Mouse (Mus musculus): ENCODE data around the gene Gmps. TPM values are rescaled to one million over a fixed set of nuclear protein-coding genes. Genes with fewer than 3 reads are reported as not detected.

The Gmps gene
- total RNA-seq (2021): 10 to 100 TPM; 24.0 to 25.5 TPM

DNA sequence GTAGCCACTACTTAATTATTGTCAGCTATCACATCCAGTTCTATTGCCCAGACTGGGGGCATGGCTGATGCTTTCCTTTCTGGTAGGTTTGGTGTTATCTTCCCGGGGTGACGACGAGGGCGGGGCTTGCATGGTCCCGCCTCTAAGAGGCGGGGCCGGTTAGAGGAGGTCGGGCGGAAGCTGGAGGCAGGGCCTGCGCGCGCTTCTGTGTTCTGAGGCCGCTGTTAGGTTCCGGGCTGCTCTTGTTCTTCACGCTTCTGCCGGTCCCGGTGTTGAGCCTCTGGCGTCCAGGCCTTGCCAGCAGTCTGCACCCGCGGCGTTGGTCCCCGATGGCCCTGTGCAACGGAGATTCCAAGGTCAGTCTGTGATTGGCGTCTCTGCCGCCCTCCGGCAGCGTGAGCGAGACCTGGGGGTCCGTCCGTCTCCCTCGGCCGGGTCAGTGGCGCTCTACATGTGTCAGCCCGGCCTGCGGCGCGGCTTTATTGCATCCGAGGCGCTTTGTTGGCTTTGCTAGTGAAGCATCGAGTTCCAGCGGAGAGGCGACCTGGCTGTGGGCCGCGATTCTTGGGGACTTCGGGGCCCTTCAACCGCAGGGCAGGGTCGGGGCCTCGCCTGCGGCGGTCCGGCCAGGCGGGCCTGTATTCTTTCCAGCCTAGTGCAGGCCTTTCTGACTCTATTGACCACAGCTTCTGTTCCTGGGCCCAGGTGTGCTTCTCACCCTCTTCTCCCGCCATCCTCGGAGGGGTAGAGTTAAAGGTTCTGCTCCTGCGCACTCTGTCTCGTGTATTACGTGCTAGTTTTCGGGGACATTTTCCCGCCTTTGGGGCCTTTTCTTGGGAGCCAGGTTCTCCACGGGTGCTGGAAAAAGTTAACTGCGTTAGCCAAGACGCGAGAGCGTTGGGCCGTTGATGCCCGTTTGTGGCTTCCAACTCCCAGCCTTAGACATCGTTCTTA is at the start of gene Gmps:
TSS of gene Gmps (plus strand) at position 152 of the 954 bp plus-strand sequence.
- intact Hi-C loops (cut with DNase I): no loop called here
- peak; percentile 89 for DNase-seq (ENCODE audit: low spot score)

DNA sequence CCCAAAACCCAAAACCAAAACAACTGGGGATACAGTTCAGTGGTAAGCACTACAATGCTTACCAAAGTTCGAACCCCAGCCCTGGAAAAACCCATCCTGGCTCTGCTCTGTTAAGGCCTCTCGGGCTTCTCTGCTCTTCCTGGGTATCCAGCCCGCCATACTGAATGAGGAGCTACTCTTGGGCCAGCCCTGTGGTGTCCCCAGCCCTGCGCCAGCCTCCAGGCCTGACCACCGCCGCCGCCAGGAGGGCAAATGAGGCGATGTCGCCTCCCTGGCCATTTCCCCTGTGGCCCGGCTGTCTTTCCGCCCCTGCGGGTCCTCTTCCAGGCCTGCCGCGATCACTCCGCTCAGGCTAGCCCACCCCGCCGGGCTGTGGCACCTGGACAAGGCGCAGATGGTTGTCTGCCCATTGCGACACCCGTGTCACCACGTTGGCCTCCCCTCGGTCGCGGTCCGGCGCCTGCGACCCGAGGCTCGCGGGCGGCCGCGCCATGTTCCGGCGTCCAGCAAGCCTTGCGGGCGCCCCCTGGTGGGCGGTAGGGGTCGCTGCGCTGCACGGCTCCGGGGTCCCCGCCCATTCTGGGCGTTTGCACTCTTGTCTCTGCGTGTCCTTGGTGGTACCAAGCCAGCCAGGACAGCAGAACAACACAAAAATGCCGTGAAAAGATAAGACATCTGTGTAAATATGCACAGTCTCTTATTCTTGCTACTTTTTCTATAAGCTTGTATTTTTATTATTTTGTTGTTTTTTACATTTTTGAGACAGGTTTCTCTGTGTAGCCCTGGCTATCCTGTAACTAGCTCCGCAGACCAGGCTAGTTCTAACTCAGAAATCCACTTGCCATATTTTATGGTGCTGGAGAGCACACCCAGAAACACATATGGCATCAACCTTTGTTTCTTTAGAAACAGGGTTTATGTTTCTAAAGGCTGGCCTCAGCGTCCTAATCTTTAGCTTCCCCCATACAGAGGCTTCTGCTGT is 46.7 kb upstream of the Gmps start, which contains the start of gene E130311K13Rik:
TSS of gene E130311K13Rik (minus strand) at position 595 of the 982 bp plus-strand sequence.
- intact Hi-C loops (cut with DNase I): loop anchor here (2.0 to 5.0 kb wide), 2 partner anchors 34 to 372 kb away; no protein-coding TSS in a partner anchor
- peak; percentile 76 for DNase-seq (ENCODE audit: low spot score)

DNA sequence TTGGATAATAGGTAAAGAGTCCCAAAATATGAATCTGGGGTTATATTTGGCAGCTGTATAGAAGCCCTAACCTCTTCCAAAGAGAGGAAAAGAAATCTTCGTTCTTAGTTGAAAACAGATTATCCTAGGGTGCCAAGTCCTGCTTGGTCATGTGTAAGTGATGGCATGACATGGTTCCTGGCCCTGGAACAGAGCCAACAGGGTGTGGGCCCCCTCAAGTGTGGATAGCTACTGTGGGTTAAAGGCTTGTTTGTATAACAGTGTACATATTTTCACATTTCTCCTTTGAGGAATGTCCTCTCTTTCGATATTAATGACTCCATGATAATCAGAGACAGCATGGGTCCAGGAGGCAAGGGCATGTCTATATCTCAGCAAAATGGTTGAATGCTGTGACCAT is 37.0 kb upstream of the Gmps start:
- intact Hi-C loops (cut with DNase I): no loop called here
- no peak for DNase-seq (ENCODE audit: low spot score)

DNA sequence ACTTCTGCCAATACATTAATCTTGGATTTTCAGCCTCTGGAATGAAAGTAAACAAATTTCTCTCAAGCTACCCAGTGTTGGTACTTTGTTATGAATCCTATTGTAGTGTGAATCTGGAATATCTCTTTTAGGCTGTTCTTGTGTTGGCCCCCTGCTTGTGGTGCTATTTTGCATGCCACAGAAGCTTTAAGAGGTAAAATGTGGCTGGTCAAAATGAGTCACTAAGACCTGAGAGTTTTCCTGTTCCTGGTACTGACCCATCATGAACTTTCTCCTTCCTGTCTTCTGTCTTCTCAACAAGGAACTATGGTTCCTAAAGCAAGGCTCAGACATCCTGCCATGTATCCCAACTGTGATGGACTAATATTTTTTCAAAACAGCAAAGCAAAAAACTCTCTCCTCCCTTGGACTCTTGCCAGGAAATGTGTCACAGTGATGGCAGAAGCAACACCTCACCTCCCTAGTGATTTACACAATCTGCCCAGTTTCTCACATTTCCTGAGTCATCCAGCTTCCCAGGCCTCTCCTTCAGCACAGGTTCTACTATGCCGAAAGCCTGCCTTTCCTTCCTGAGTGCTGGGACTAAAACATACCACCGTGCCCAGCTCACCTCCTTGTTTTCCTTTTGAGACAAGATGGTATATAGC is 34.6 kb upstream of the Gmps start:
- no peak for DNase-seq (ENCODE audit: low spot score)
- intact Hi-C loops (cut with DNase I): no loop called here

DNA sequence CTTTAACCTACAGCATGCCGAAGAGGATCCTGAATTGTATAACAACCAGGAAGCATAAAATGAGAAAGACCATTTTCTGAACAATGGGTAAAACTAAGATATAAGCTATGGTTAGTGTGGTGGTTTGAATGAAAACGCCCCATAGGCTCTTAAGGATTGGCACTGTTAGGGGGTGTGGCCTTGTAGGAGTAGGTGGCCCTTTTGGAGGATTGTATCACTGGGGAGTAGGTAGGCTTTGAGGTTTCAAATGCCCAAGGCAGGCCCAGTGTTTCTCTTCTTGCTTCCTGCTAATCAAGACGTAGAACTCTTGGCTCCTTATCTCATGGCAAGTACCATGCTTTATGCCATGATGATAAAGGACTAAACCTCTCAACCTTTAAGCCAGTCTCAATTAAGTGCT is 26.1 kb upstream of the Gmps start:
- intact Hi-C loops (cut with DNase I): no loop called here
- no peak for DNase-seq (ENCODE audit: low spot score)

DNA sequence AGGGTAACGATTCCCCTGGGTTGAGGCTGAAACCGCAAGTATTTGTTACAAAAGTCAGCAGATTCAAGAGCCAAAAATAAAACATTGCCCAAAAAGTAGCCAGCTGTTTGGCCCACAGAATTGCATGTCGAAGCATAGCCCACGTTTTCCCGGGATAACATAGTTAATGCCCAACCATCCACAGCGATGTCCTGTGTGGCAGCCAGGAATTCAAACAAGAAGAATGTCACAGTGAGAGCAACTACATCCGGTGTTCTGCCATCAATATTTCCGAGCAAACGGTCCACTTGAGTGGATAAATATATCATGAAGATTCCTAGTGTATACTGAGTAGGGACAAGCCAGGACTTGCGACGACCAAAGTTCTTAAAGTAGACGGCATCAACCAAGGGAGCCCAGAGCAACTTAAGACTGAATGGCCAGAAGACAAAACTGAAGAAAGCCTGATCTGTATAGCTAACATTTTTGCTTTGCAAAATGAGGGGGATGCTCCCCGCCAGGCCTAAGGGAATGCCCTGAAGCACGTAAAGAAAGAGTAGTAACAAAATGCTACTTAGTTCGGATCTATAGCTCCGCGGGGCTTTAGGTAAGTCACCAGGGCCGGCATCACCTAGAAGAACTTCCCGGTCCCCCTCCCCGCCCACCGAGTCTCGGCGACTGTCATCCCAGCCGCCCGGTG is 12.3 kb upstream of the Gmps start:
- no peak for DNase-seq (ENCODE audit: low spot score)
- intact Hi-C loops (cut with DNase I): loop anchor here (2.0 to 10.0 kb wide), 2 partner anchors 35 to 821 kb away; partner anchors contain the start of gene E130311K13Rik

DNA sequence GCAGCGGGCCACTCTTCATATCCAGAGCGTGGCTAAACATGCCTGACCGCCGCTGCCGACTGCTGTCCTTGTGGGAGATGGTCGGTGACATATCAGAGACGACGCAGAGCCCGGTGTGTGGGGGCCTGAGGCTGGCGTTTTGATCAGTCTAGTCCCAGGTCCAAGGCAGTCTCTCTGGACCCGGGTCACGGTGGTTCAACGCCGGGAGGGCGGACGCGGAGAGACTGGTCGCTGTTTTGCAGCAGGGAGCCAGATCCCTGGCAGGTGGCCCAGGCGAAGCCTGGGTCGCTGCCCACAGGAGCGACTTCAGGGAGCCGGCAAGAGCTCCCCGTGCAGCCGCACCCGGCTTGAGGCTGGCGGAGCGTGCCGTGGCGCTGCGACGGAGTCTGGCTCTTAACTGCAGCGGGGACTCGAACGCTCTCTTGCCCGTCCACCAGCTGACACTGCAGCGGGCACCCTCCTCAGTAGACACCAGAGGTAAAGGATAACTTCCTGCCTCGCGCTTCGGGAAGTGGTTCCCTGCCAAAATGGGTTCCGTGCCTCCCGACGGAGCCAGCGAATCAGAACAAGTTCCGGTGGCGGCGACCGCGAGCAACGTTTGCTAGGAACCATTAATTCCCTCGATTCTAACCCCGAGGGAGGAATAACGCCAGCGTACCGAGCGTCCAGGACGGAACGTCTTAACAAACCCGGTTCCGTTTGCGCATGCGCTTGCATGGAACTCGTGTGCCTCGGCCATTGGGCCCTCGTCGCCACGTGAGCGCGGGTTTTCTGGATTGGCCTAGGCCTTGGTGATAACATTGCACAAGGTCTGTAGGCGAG is 11.6 kb upstream of the Gmps start, which contains the start of gene Slc33a1:
TSS of gene Slc33a1 (minus strand) at position 669 of the 822 bp plus-strand sequence.
- DNase-seq (ENCODE audit: low spot score): peak; percentile 97
- intact Hi-C loops (cut with DNase I): loop anchor here (10.0 kb wide), 1 partner anchor 820 kb away; no protein-coding TSS in a partner anchor

DNA sequence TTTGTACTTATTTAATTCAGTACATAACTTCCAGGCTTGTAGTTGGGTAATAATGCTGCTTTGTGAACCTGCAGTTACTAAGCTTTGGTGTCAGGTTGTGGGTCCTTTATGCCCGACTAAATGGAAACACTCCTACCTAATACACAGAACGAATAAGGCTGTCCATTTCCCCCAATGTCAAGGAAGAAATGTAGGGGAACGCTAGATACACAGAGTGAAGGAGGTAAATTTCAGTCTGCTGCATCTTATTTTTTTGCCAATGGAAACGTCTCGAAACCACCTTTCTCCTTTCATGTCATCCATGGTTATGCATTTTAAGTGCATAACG is 11.0 kb upstream of the Gmps start:
- intact Hi-C loops (cut with DNase I): loop anchor here (10.0 kb wide), 1 partner anchor 820 kb away; no protein-coding TSS in a partner anchor
- no peak for DNase-seq (ENCODE audit: low spot score)

DNA sequence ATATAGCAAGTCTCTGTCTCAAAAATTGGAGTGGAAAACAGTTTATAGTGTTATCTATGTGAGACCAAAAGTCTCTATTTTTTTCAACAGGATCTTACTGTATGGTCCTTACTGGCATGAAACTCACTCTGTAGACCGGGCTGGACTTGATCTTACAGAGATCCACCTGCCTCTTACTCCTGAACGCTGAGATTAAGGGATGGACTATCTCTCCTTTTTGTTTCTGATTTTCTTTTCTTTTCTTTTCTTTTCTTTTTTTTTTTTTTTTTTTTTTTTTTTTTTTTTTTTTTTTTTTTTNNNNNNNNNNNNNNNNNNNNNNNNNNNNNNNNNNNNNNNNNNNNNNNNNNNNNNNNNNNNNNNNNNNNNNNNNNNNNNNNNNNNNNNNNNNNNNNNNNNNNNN is 10.0 kb upstream of the Gmps start:
- no peak for DNase-seq (ENCODE audit: low spot score)
- intact Hi-C loops (cut with DNase I): loop anchor here (10.0 kb wide), 1 partner anchor 819 kb away; no protein-coding TSS in a partner anchor

DNA sequence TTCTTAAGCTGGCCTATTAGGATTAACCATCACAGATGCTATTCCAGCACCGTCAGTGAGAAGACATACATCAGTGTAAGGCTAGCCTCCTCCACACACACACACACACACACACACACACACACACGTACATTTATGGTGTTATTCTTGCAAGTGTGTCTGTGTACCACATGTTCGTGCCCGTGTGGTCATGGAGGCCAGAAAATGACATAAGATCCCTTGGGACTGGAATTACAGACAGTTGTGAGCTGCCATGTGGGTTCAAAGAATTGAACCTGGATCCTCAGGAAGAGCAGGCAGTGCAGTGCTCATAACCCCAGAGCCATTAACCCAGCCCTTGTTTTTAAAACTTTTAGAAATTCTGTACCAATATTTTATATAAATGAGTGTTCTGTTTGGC is 2.0 kb downstream of the Gmps start:
- intact Hi-C loops (cut with DNase I): no loop called here
- no peak for DNase-seq (ENCODE audit: low spot score)

DNA sequence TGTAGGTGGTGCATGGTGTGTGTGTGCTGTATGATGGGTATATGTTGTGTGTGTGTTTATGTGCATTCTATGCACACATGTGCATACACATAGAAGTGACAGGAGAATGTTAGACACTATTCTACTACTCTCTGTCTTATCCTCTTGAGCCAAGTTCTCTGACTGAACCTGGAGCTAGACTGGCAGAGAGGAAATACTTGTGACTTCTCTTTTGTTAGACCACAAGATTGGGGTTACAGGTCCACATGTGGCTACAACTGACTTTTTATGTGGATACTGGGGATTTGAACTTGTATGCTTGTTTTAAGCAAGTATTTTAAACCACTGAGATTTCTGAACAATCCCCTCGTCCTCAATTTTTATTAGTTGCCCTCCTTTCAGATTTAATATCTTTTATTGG is 10.8 kb downstream of the Gmps start:
- DNase-seq (ENCODE audit: low spot score): no peak
- intact Hi-C loops (cut with DNase I): no loop called here

DNA sequence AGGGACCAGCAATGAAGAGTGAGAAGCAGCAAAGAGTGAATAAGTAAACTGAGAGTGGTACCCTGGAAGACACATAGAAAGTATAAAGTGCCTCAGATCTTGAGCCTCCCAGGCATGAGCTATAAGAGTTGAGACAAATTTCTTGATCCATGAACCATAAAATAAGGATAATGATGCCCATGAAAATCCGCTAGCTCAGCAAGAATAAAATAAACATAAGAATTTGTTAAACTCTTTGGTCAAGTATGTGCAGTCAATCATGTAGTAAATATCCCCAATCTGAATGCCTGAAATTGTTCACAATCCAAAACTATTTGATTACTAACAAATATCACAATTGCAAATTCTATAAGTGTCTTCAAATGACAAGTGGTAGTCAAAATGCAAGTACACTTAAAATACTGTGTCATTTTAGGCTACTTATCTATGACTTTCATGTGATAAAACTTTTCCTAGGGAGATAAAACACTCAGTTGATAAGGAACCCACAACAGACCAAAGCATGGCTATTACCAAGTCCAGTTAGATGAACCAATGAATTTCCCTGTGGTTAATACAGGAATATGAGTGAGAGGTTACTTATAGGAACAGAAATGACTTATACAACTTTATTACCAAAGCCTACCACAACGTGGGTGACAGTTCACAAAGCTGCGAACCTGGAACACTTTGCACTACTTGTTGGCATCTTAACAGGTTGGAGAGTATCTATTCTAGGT is 13.0 kb downstream of the Gmps start:
- intact Hi-C loops (cut with DNase I): no loop called here

DNA sequence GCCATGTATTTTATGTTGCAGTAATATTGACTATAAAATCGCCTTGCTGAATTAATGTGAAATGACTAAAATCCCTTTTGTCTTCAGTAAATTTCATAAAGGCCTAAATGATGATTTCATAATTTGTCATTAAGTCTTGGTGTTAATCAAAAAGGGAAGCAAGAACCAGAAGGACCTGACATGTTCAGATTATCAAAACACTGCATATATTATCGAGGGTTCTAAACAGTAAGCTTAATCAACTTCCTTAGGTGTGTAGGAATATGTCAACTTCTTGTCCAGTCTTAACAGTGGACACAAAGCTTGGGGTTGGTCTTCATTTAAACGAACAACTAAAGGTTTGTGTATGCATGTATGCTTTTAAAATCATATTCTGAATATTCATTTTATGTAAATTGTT is 45.5 kb downstream of the Gmps start:
- DNase-seq (ENCODE audit: low spot score): no peak
- intact Hi-C loops (cut with DNase I): no loop called here

More for the DNA sequence above, 13.0 kb downstream of the Gmps start:
- DNase-seq (ENCODE audit: low spot score): no peak

DNA sequence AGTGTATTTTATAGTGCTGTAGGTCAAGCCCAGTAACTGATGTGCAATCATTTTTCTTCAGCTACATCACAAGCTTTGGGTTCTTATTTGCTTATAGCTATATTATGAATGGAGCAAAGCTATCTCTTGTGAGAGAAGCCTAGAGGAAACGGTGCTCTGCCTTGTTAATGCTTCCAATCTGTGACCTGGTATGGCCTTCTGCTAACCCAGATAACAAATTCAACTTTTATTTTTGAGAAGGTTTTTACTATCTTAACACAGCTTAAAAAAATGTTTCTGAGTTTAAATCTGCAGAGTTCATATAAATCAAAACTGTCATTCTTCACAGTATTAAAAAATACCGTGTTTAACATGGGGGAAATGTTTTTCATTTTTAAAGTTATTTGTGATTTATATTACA is 46.0 kb downstream of the Gmps start:
- DNase-seq (ENCODE audit: low spot score): no peak
- intact Hi-C loops (cut with DNase I): no loop called here

DNA sequence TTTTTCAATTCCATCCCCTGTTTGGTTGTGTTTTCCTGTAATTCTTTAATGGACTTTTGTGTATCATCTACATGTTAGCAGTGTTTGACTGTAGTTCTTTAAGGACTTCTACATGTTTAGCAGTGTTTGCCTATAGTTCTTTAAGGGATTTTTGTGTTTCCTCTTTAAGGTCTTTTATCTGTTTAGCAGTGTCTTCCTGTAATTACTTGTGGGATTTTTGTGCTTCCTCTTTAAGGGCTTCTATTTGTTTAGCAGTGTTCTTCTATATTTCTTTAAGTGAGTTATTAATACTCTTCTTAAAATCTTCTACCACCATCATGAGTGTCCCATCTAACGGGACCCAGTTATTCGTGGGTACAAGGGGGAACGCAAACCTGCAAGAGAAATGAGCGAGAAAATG is 53.9 kb downstream of the Gmps start:
- intact Hi-C loops (cut with DNase I): no loop called here
- DNase-seq (ENCODE audit: low spot score): no peak

DNA sequence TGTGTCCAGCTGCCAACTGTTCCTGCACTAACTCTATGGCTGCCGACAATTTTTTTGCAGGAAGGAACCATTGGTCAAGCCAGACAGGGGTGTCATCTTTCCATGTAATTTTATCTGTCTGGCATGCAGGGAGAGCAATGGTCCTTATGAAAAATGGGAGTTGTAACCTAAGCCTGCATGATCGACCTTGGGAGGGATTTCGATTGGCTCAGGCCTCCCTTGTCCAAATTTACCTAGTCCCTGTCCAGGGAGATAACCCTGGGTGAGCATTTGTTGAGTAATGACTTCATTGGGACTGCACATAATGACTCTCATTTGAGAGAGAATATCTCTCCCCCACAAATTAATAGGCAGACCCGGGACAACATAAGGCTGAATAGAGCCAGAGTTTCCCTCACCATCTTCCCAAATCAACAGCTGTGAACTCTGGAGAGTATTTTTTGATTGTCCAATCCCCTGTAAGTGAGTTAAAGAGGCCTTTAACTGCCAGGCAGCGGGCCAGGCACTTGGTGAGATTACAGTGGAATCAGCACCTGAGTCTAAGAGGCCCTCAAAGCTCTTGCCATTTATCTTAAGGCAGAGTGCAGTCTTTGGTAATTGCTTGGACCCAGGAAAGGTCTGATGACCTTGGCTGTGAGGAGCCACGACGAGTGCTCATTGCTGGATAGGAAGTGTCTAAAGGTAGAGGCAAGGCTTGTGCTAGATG is 62.4 kb downstream of the Gmps start:
- intact Hi-C loops (cut with DNase I): loop anchor here (2.0 kb wide), 2 partner anchors 269 to 753 kb away; no protein-coding TSS in a partner anchor
- no peak for DNase-seq (ENCODE audit: low spot score)

Data from heart, postnatal 25 days (tissue).